Mouse (Mus musculus): ENCODE measurements around the gene Als2cl. TPM values are rescaled to one million over a fixed set of nuclear protein-coding genes. Genes with fewer than 3 reads are reported as not detected.

The Als2cl gene
- polyA plus RNA-seq, 1 experiment from 2014 or later, result 0.83 TPM

- WGBS, result 87% methylated on average over 4 of the region's 4 CpGs
These were observed 28.4 kb downstream of the Als2cl start for GRCm38 (mm10) chr9:110907838-110908630.

GRCm38 (mm10) chr9:110908631-110909016 lies 29.0 kb downstream of the Als2cl start:
- Histone ChIP-seq H3K9me3 (replicated peaks) (peaks cover 6% of the 10 kb centered on the region), H3K4me1 (no peaks in the 10 kb centered on the region), H3K36me3 (no peaks in the 10 kb centered on the region), H3K27ac (replicated peaks) (no peak overlapping the region), H3K4me3 (no peak overlapping the region), H3K27me3 (ENCODE audit: low read depth, poor library complexity, severe bottlenecking) (no peaks in the 10 kb centered on the region)
- DNase-seq (ENCODE audit: low spot score), result no peak
- 90% methylated on average over 3 of the region's 3 CpGs for WGBS

More at GRCm38 (mm10) chr9:110907838-110908630, 28.4 kb downstream of the Als2cl start:
- DNase-seq (ENCODE audit: low spot score), result no peak
- H3K36me3 ChIP-seq, result no peaks in the 10 kb centered on the region
- no peak overlapping the region for H3K4me3 ChIP-seq
- no peaks in the 10 kb centered on the region for H3K27me3 ChIP-seq (ENCODE audit: low read depth, poor library complexity, severe bottlenecking)
- H3K9me3 ChIP-seq (replicated peaks), result peaks cover 6% of the 10 kb centered on the region
- H3K27ac ChIP-seq (replicated peaks), result no peak overlapping the region
- no peaks in the 10 kb centered on the region for H3K4me1 ChIP-seq

GRCm38 (mm10) chr9:110909371-110909967 lies 29.8 kb downstream of the Als2cl start:
- 85% methylated on average over 6 of the region's 6 CpGs for WGBS
- no peaks in the 10 kb centered on the region for H3K4me1 ChIP-seq
- H3K9me3 ChIP-seq (replicated peaks), result peaks cover 6% of the 10 kb centered on the region
- no peak for DNase-seq (ENCODE audit: low spot score)
- no peaks in the 10 kb centered on the region for H3K27me3 ChIP-seq (ENCODE audit: low read depth, poor library complexity, severe bottlenecking)
- no peak overlapping the region for H3K27ac ChIP-seq (replicated peaks)
- no peak overlapping the region for H3K4me3 ChIP-seq
- no peaks in the 10 kb centered on the region for H3K36me3 ChIP-seq

- Histone ChIP-seq H3K4me3 (no peak overlapping the region), H3K9me3 (replicated peaks) (no peaks in the 10 kb centered on the region), H3K36me3 (no peaks in the 10 kb centered on the region), H3K4me1 (no peaks in the 10 kb centered on the region), H3K27me3 (ENCODE audit: low read depth, poor library complexity, severe bottlenecking) (no peaks in the 10 kb centered on the region), H3K27ac (replicated peaks) (0 out of 2 replicates have a peak overlapping the region, but pooled peaks have one; percentile 43)
- WGBS, result 66% methylated on average over 21 of the region's 21 CpGs
- no peak for DNase-seq (ENCODE audit: low spot score)
These were observed 35.1 kb downstream of the Als2cl start for GRCm38 (mm10) chr9:110914631-110915236.

- no peak for DNase-seq (ENCODE audit: low spot score)
- no peak overlapping the region for H3K27ac ChIP-seq (replicated peaks)
- no peak overlapping the region for H3K4me3 ChIP-seq
- H3K9me3 ChIP-seq (replicated peaks), result no peaks in the 10 kb centered on the region
- no peaks in the 10 kb centered on the region for H3K36me3 ChIP-seq
- H3K27me3 ChIP-seq (ENCODE audit: low read depth, poor library complexity, severe bottlenecking), result no peaks in the 10 kb centered on the region
- H3K4me1 ChIP-seq, result no peaks in the 10 kb centered on the region
- 72% methylated on average over 8 of the region's 8 CpGs for WGBS
These were observed 35.8 kb downstream of the Als2cl start for GRCm38 (mm10) chr9:110915466-110915865.

GRCm38 (mm10) chr9:110916786-110917185 lies 37.1 kb downstream of the Als2cl start, which contains the start of gene Fam240a:
TSS of gene Fam240a (minus strand) at chr9:110916861.
- Histone ChIP-seq H3K4me1 (no peaks in the 10 kb centered on the region), H3K27me3 (ENCODE audit: low read depth, poor library complexity, severe bottlenecking) (no peaks in the 10 kb centered on the region), H3K36me3 (no peaks in the 10 kb centered on the region), H3K4me3 (no peak within 1 kb of the TSS), H3K9me3 (replicated peaks) (no peaks in the 10 kb centered on the region), H3K27ac (replicated peaks) (no peak within 1 kb of the TSS)
- 93% methylated on average over 7 of the region's 7 CpGs for WGBS
- no peak for DNase-seq (ENCODE audit: low spot score)

- no peaks in the 10 kb centered on the region for H3K4me1 ChIP-seq
- WGBS, result 74% methylated on average over 15 of the region's 15 CpGs
- no peaks in the 10 kb centered on the region for H3K27me3 ChIP-seq (ENCODE audit: low read depth, poor library complexity, severe bottlenecking)
- H3K36me3 ChIP-seq, result no peaks in the 10 kb centered on the region
- H3K27ac ChIP-seq (replicated peaks), result no peak overlapping the region
- H3K9me3 ChIP-seq (replicated peaks), result no peaks in the 10 kb centered on the region
- no peak overlapping the region for H3K4me3 ChIP-seq
- no peak for DNase-seq (ENCODE audit: low spot score)
These were observed 41.2 kb downstream of the Als2cl start for GRCm38 (mm10) chr9:110920665-110921419.

GRCm38 (mm10) chr9:110922759-110923158 lies 43.1 kb downstream of the Als2cl start:
- no peaks in the 10 kb centered on the region for H3K4me1 ChIP-seq
- no peaks in the 10 kb centered on the region for H3K36me3 ChIP-seq
- H3K27me3 ChIP-seq (ENCODE audit: low read depth, poor library complexity, severe bottlenecking), result no peaks in the 10 kb centered on the region
- 17% methylated on average over 7 of the region's 7 CpGs for WGBS
- peak; percentile 75 for DNase-seq (ENCODE audit: low spot score)
- no peak overlapping the region for H3K4me3 ChIP-seq
- no peaks in the 10 kb centered on the region for H3K9me3 ChIP-seq (replicated peaks)
- H3K27ac ChIP-seq (replicated peaks), result no peak overlapping the region

- no peak for DNase-seq (ENCODE audit: low spot score)
- WGBS, result 86% methylated on average over 6 of the region's 6 CpGs
- Histone ChIP-seq H3K9me3 (replicated peaks) (no peaks in the 10 kb centered on the region), H3K27me3 (ENCODE audit: low read depth, poor library complexity, severe bottlenecking) (no peaks in the 10 kb centered on the region), H3K36me3 (no peaks in the 10 kb centered on the region), H3K27ac (replicated peaks) (peak overlapping the region; percentile 28; the same call in 1 of the 2 replicates), H3K4me1 (peaks cover 4% of the 10 kb centered on the region; the same call in 1 of the 2 replicates), H3K4me3 (no peak overlapping the region)
These were observed 51.9 kb downstream of the Als2cl start for GRCm38 (mm10) chr9:110931573-110931972.

- DNase-seq (ENCODE audit: low spot score), result no peak
- peaks cover 18% of the 10 kb centered on the region for H3K4me1 ChIP-seq
- H3K27ac ChIP-seq (replicated peaks), result no peak overlapping the region; the same call in 1 of the 2 replicates
- H3K36me3 ChIP-seq, result no peaks in the 10 kb centered on the region
- H3K9me3 ChIP-seq (replicated peaks), result no peaks in the 10 kb centered on the region
- 82% methylated on average over 12 of the region's 12 CpGs for WGBS
- no peaks in the 10 kb centered on the region for H3K27me3 ChIP-seq (ENCODE audit: low read depth, poor library complexity, severe bottlenecking)
- H3K4me3 ChIP-seq, result no peak overlapping the region
These were observed 54.3 kb downstream of the Als2cl start for GRCm38 (mm10) chr9:110933850-110934437.

- Histone ChIP-seq H3K4me1 (peaks cover 19% of the 10 kb centered on the region), H3K27me3 (ENCODE audit: low read depth, poor library complexity, severe bottlenecking) (peaks cover 6% of the 10 kb centered on the region), H3K27ac (replicated peaks) (no peak overlapping the region), H3K9me3 (replicated peaks) (no peaks in the 10 kb centered on the region), H3K36me3 (no peaks in the 10 kb centered on the region), H3K4me3 (no peak overlapping the region)
- no peak for DNase-seq (ENCODE audit: low spot score)
- 87% methylated on average over 7 of the region's 7 CpGs for WGBS
These were observed 56.3 kb downstream of the Als2cl start for GRCm38 (mm10) chr9:110935941-110936340.
